Mouse (Mus musculus) right cerebral cortex, postnatal 25 days (tissue): ENCODE measurements at regions not wholly inside any gene's neighbourhood (a gene's known extent, or its start where the extent isn't known, plus 50 kb on each side); places are given as distances from the start of the nearest gene placed in this dataset.

Experiments
- DNase-seq: peaks from one replicate; pipeline ENCODE4 v3.0.0; 2022

DNA sequence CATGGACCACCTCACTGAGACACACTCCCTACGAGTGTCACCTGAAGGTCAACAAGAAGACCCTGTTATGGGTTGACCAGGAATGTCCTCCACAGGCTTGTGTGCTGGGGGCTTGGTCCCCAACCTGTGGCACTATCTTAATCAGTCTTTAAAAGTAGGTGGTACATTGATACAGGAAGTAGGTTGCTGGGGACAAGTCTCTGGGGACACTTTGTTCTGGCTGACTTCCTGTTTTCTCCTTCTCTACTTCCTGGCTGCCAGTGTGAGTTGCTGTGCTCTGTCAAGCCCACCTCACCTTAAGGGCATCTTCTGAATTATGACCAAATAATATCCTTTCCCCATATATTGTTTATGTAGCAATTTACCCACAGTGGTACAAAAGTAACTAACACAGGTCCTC is 96.1 kb downstream of the Cct6b start:
- DNase-seq, result no peak

DNA sequence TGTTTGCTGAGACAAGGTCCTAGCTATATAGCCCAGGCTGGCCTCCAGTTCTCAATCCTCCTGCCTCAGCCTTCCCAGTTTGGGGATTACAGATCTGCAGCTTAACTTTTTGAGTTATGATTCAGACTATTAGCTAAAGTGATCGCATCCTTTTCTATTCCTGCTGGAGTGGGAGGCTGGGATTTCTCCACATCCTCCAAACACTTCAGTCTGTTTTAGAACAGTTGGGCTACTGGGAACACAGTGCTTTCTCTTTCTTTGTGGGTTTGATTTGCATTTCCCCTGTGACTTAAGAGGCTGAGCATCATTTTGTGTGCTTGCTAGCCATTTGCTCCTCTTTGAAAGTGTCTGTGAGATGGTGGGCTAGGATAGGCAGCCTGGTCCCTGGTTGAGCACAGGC is 100.0 kb downstream of the Cct6b start:
- DNase-seq, result peak; percentile 9

DNA sequence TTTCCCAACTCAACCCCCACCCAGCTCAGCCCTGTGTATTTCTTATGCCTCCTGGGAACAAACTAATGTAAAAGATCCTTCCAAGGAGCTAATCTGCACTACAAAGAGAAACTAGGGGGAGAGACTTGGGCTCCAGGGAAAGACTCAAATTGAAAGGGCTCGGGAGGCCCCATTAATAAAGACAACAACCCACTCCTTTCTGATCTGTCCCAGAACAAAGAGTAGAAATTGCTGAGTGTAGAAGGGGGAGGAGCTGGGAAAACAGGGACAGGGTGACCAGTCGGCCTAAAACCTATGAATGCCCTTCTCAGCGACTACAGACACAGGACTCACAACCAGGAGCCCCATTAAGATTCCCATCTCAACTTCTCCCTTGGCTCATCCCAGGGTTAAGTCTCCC is 102.0 kb downstream of the Cct6b start:
- DNase-seq, result no peak

DNA sequence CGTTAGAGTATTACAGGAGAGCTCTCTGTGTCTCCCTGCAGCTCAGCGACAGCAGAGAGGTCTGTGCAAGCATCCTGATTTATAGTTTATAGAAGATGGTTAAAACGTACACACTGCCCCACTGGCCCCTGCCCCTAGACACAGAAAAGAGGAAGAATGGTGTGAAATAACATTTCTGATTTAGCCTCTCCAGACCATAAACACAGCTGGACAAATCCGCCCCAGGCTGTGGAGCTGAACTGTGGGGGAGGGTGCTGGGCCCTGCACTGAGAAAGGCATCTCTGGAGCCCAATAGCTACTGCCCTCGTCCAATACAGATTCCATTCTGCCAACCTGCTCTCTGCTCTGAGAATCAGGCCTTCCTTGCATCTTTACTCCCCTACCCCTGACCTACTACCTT is 112.4 kb downstream of the Cct6b start:
- no peak for DNase-seq

DNA sequence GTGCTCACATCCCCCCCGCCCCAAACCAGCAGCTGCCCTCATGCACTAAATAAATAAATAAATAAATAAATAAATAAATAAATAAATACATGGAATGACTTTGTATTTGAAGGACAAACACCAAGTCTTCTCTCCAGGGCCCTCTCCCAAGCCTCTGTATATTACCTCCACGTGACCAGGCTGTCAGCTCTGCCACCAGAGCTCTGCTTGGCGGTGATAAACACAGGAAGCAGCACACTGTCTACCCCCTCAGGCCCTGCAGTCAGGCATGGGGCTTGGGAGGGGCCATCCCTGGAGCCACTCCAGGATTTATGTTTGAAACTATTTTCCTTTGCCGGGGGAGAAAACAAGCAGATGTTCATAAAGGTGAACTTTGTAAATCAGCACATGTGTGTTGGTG is 125.6 kb downstream of the Cct6b start:
- DNase-seq, result no peak

DNA sequence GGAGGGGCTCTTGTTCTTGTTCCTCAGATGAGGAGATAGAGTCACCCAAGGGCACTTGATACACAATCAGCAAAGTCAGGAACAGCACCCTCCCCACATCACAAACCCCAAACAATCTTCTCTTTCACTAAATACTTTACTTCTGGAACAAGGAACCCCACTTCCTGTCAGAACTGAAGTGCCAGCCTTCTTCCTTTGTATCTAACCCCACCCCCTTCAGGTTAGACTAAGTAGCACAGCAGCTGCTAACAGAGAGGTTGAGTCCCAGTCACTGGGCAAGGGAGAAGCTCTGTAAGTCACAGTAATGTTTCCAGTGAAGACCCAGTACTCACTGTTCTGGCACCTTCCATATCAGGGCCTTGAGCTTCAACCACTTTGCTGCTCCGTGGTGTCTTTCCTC is 131.9 kb downstream of the Cct6b start:
- DNase-seq, result no peak

DNA sequence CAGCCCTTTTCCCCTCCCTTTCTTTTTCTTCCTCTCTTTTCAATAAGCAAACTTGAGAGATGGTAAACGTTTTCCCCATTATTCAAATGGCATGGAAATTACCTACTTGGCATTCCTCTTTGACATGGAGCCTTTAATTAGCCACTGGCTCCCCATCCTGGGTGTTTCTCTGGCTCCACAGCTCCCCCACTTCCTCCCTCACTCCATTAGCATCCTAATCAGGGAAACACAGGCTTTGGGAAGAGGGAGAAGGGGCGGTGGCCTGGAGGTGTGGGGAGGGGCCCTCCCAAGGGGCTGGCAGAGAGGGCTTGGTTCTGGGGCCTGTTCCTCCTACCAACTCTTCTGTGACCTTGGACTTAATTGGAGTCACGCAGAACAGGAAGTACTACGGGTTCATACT is 132.7 kb downstream of the Cct6b start:
- no peak for DNase-seq

DNA sequence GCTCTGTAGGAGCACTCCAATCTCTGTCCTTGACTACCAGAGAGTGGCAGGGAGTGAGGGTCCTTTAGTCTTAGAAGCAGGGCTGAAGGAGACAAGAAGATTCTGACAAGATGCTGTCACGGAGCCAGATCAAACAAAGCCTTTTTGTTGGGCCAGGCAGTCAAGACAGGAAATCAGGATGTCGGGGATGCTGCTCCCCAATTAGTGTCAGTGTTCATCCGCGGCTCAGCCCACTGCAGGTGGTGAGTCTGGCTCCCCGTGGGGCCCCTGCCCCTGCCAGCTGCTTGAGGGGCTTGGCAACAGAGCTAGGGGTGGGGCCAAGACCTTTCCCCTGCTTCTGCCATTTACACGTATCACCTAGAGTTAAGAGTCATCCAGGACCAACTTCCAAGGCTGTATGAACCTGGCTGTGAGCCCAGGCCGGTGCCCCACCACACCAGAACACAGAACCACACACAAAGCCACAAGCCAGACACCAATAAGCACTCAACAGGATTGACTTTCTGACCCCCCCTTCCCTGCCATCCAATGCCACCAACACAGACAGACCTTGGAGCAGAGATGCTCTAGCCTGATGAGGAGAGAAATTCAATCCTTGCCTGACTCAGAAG is 137.5 kb downstream of the Cct6b start:
- no peak for DNase-seq

DNA sequence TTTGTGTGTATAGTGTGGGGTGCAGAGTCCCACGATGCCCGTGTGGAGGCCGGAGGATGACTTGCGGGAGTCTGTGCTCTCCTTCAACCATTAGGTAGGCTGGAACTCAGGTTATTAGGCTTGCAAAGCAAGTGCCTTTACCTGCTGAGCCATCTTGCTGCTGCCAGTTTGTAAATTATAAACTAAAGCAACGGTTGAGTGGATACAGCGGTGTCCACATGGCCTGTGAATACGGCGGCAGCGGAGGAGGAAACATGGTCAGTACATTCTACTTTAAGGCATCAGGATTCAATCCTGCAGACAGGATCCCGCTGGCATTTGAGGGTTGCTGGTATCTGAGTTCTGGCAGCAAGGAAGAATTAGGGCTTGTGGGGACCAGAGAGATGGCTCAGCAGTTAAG is 143.1 kb downstream of the Cct6b start:
- DNase-seq, result no peak

DNA sequence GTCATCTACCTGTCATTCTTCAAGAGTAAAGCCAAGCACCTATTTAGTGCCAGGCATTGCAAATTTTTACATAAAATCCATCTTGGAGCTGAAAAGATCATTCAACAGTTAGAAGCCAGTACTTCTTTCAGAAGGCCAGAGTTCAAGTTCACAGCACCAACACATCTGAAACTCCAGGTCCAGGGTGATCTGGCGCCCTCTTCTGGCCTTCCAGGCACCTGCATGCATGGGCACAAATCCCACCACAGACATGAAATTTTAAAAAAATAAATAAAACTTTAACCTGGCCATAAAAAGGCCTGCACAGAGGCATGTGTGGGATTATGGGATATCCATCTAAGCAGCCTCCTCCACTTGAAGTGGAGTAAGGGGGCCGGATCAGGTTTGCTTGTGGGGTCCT is 144.7 kb downstream of the Cct6b start:
- DNase-seq, result no peak

DNA sequence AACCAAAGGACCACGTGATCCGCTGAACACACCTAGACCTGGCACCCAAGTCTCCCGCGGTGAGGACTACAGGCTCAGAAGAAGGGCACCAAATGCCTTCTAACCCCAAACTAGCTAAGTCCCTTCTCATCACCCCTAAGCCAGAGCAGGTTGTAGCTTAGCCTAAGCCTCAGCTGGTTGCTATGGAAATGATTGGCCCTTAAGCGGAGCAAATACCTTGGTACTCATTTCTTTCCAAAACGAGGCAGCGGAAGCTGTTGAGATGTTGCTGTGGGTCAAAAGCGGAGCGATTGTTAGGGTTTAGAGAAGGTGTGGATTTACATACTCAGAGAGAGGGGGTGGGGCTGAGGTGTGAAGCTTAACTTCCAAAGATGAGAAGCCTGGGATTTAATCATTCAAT is 145.7 kb downstream of the Cct6b start:
- no peak for DNase-seq

DNA sequence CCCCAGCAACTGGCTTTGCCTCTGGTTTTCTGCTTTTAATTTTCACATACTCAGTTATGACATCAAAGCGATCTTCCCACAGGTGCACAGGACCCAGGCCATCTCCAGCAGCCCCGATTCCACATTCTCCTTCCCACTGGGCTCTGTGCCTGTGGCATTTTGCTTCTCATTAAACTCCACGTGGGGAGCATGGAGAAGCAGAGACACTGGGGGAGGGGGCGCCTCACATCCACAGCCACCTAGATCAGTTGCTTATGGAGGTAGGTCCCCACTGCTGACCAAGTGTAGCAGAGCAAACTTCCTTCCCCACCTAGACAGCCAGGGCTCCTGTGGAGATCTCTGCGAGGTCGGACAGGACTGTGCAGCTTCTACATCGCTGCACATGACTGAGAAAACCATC is 147.3 kb downstream of the Cct6b start:
- DNase-seq, result no peak

DNA sequence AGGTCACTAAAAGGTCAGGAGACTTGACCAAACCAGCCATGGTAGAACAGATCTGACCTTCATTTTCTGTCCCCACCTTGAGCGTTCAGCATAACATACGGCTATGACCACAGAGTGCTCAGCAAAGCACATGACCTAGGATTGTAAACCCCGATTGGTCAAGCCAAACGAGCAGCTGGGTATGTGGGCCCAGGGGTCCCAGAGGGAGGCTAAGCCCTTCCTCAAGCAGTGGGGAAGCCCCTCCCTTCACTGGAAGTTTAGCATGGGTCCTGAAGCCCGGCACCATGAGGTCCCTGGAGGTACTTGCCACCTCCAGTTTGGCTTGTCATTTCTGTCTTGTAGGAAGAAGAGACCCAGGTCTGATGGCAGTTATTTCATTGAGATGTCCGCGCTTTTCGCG is 149.8 kb downstream of the Cct6b start:
- no peak for DNase-seq

DNA sequence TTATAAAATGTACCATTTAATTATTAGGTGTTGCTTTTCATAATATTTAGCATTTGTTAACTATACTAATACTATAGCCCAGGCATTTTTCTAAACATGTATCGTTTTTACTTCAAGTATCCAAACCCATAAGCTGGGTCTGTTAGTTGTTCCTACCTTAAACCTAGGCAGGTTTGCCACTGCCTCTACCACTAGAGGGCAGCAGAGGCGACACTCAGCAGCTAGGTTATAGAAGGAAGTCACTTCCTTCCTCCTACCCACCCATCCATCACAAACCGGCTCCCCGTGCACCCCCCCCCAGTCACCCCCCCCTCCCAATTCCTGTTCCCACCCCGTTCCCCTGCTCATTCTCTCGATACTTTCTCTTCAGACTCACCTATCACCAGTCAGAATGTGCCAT is 150.6 kb downstream of the Cct6b start:
- DNase-seq, result peak; percentile 37

DNA sequence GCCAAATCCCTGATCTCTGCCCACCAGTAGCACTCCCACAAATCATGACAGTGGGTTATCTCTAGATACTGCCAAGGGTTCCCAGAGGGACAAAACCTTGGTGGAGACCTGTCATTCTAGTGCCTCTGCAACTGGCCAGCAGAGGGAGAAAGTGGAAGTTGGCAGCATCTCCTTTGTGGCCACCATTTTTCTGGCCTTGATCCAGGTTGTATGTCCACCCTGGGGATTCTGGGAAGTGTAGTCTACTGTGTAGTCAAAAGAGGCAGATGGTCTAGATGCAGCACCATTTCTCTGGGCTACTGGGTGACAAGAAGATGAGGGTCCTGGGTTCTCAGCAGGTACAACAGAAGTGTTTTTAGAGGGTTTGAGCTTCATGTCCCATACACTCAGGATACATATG is 152.1 kb downstream of the Cct6b start:
- no peak for DNase-seq

DNA sequence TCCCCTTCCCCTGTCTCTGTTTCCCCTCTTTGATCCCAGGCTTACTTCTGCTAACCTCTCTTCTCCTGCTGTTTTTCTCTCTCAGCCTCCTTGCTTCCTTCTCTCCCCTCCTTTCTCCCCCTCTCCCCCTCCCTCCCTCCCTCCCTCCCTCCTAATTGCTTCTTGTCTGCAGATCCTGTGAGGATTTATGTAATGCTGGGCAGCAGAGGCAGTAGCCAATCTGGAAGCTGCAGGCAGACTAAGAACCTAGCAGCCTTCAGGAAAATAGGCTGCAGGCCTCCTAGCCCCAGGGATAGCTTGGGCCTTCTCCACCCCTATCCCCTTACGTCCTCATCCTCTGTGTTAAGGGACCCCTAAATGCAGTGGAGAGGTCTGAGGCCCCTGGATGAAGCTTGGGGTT is 155.2 kb downstream of the Cct6b start:
- no peak for DNase-seq

DNA sequence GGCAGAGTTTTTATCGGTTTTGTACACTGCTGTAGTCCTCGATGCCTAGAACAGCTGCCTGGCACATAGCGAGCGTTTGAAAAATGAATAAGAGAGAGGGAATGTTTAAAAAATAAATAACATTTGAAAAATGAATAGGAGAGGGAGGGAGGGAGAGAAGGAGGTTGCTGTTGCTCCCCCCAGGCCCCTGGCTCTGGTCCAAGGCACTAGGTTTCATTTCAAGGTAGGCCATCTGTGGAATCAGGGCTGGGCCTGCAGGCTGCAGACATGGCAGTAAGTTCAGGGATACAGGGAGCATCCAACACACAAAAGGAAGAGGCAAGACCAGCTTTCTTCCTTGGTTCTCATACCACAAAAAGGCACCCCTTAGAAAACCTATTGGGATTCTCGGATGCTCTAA is 156.5 kb downstream of the Cct6b start:
- DNase-seq, result no peak

DNA sequence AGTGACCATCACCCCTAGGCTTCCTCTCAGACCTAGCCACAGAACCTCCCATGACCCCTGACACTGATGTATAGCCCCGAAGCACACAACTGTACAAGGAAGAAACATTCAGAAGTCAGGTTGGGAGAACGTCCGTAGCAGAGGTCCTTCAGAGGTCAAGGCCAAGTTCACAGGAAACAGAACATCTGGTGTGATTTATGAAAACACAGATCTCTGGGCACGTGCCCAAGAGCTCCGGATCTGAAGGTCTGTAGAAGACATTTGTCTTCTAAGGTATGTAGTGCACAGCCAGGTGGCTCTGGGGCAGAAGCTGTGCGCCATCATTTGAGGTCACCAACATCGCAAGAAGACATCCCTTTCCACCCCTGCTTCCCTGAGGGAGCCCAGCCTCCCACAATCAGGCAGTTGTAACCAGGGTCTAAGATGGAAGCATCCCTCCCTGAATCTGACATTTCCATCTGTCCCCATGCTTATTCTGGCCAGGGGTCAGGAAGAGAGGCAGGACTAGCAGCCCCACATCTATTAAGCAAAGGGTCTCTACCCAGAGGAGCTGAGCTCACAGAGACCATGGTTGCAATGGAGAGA is 159.8 kb downstream of the Cct6b start:
- no peak for DNase-seq

DNA sequence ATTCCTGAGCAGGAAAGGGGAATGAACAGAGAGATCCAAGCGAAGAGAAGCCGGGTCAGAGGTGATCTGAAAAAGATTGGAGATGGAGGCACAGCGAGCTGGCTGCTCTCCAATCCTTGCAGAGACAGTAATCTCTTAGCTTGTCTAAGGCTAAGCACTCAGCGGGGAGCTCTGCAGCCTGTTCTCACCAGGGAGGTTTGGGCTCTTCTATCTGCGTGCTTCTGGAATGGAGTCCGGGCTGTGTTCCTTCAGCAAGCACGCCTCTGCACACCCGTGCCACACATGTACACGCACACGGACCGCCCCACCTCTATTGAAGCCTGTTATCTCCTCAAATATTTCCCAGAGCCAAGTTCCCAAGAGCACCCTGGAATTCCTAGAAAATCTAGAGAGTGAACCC is 161.3 kb downstream of the Cct6b start:
- no peak for DNase-seq

DNA sequence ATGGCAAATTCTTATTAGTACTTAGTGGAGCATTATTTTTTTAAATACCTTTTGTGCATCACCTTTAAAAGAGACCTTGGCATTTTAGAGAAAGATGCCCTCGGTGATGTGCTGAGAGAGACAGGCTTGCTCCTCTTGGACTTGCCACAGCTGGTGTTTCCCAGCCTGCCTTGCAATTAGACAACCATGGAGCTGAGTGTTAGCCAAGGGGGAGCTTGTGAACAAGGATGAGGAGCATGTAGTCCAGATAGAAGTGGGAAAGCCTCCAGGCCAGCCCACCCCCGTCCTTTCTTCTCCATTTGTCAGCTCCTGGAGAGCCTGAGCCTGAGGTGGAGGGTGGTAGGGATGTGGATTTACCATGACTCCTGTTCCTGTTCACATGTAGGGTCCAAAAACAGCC is 161.9 kb downstream of the Cct6b start:
- DNase-seq, result no peak

DNA sequence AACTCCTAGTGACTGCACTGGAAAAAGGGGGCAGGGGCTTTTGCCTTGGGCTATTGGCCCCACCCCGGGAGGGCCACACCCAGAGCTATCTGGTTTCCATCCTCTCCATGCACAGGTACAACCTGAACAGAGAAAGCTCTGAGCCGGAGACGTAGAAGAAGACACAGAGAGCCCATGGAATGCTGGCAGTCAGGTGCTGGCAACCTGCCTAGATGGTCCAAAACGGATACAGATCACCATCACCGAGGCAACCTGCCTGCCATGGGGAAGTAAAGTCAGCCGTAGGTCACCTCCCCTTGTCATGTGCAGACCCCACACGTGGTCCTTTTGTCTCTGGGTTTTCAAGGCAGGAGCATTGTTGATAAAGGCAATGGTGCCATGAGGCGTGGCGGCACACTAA is 164.0 kb downstream of the Cct6b start:
- DNase-seq, result no peak

DNA sequence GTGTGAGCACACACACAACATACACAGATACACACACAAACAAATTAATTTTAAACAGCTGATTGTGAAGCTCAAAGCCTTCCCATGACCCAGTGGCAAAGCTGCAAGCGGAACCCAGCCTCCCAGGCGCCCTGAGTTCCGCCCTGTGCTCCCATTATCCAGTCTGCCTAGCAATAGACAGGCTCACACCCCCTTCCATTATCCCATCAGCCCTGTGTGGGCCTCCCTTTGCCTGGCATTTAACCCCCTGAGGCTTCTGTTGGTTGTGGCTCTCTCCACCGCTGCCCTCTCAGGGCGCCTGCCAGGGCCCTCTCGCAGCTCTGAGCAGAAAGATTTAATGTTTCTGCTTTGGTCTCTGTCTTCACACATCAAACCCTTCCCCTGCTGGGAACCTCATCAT is 166.4 kb downstream of the Cct6b start:
- DNase-seq, result no peak

DNA sequence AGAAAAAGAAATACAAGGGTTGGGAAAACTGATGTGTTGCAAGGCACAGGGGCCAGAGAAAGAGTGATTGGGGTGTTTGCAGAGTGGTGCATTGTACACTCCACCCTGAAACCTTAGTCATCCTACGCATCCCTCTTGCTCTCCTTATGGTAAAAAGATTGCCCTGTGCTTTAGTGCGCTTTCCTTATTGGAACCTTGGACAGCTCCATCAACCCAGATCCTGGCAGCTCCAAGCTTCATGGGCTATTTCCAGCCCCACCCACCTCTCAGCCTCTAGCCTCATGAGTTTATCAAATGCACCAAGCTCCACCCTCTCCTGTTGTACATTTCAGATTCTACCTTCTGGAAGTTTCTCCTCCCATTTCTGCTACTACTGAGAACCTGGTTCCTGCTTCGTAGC is 167.3 kb downstream of the Cct6b start:
- no peak for DNase-seq

DNA sequence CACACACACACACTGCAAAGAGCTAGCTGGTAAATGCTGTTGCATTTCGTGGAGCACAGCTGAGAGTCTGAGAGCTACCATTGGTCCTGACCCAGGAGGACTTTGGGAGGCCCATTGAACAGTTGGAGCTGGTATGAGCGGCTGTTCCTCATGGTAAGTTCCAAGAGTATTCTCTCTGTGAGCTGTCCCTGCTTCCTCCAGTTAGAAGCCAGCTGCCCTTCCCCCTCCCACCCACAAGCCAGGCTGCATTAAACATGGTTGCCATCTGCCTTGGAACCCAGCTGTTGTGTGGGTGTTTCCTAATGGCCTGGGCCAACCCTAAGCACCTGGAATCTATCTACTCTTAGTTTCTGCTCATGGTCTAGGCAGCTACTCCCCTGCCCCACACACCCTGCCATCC is 174.4 kb downstream of the Cct6b start:
- no peak for DNase-seq

DNA sequence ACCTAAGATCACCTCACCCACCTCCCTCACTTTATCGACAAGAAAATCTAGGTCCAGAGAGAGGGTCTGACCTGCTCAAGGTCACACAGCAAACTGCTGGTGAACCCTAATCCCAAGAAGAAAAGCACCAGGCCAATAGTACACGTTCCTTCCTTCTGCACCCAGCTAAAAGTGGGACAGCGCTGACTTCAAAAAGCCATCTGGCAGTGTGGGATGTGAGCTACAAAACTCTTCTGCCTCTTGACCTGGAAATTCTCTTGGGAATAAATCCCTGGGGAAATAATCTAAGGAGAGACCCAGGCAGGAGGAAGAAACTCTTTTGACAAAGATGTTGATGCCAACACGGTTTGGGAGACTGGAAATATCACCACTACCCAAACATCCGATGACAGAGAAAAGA is 175.4 kb downstream of the Cct6b start:
- DNase-seq, result no peak
